Mouse (Mus musculus): ENCODE measurements around the gene Hacl1. TPM values are rescaled to one million over a fixed set of nuclear protein-coding genes. Genes with fewer than 3 reads are reported as not detected.

Hacl1 gene
- polyA plus RNA-seq, 1 experiment: 6.0 TPM

DNA sequence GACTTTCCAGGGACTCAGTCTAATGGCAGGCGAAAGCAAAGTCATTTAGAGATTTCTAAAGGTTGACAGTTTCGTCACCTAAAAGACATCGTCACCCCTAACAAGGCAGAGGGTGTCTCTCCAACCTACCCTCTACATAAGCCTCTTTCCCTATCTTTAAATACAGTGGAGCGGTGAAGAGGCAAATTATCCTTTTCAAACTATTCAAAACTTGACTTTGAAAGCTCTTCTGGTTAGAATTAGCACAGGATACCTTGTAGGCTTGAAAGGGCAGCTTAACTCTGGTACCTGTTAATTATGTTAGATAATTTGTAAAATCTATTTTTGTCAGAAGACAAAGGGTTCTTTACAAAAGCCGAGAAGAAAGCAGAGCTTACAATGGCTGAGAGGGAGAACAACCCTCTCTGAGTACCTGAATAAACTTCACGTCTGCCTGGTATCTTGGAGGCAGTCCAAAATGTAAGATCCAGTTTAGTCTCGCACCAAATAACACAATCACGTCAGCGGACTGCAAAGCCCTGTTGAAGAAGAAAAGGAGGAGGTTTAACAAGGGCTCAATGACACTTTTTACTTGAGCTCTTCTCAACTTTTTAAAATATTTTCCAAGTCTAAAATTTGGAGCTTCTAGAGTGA is 20.4 kb downstream of the Hacl1 start:
- Histone ChIP-seq H3K4me3 (no peak overlapping the region), H3ac (ENCODE audit: control insufficient read depth, insufficient read length) (no peak overlapping the region), H3K79me2 (ENCODE audit: control insufficient read depth, insufficient read depth) (no peaks in the 10 kb centered on the region), H3K4me2 (ENCODE audit: low read depth) (no peak overlapping the region), H3K27me3 (ENCODE audit: control insufficient read depth, insufficient read depth, insufficient read length) (peaks cover 13% of the 10 kb centered on the region), H3K36me3 (ENCODE audit: control insufficient read depth, insufficient read depth) (no peaks in the 10 kb centered on the region)
- TF ChIP-seq E2F4 (IDR thresholded peaks at IDR 0.05; ENCODE audit: insufficient read depth) (no peak), TCF12 (IDR thresholded peaks at IDR 0.05; ENCODE audit: insufficient read depth, poor library complexity, severe bottlenecking) (no peak), USF1 (IDR thresholded peaks at IDR 0.05; ENCODE audit: low read depth) (no peak), TCF3 (IDR thresholded peaks at IDR 0.05; ENCODE audit: insufficient read length, low read depth) (no peak), SRF (IDR thresholded peaks at IDR 0.05; ENCODE audit: control insufficient read depth, insufficient read length, low read depth) (no peak), MYOG (IDR thresholded peaks at IDR 0.05; ENCODE audit: control insufficient read depth in 1 of 3, insufficient read depth in 1 of 3, insufficient read length in 2 of 3, low read depth in 2 of 3) (no peak), POLR2A (IDR thresholded peaks at IDR 0.05; ENCODE audit: insufficient read length, low read depth) (no peak), CEBPB (IDR thresholded peaks at IDR 0.05; ENCODE audit: insufficient read depth, poor library complexity, severe bottlenecking) (no peak), MYOD1 (IDR thresholded peaks at IDR 0.05; ENCODE audit: control insufficient read depth in 1 of 3, insufficient read length in 2 of 3, low read depth in 2 of 3) (no peak), POLR2AphosphoS2 (IDR thresholded peaks at IDR 0.05; ENCODE audit: insufficient read length, low read depth) (no peak)

GRCm38 (mm10) chr14:31617997-31618396 is 23.1 kb downstream of the Hacl1 start:
- H3K79me2 ChIP-seq (ENCODE audit: control insufficient read depth, insufficient read depth): no peaks in the 10 kb centered on the region
- no peaks in the 10 kb centered on the region for H3K36me3 ChIP-seq (ENCODE audit: control insufficient read depth, insufficient read depth)
- no peak overlapping the region for H3K4me2 ChIP-seq (ENCODE audit: low read depth)
- H3ac ChIP-seq (ENCODE audit: control insufficient read depth, insufficient read length): no peak overlapping the region
- no peak overlapping the region for H3K4me3 ChIP-seq
- H3K27me3 ChIP-seq (ENCODE audit: control insufficient read depth, insufficient read depth, insufficient read length): peaks cover 17% of the 10 kb centered on the region
- TF ChIP-seq MAX (IDR thresholded peaks at IDR 0.05; ENCODE audit: low read depth): no peak
- no peak for TF ChIP-seq MYOG (IDR thresholded peaks at IDR 0.05; ENCODE audit: control insufficient read depth in 1 of 3, insufficient read depth in 1 of 3, insufficient read length in 2 of 3, low read depth in 2 of 3)
- TF ChIP-seq POLR2A (IDR thresholded peaks at IDR 0.05; ENCODE audit: insufficient read length, low read depth): no peak
- TF ChIP-seq REST (IDR thresholded peaks at IDR 0.05; ENCODE audit: insufficient read depth, insufficient read length): no peak
- TF ChIP-seq CEBPB (IDR thresholded peaks at IDR 0.05; ENCODE audit: insufficient read depth, poor library complexity, severe bottlenecking): no peak
- no peak for TF ChIP-seq E2F4 (IDR thresholded peaks at IDR 0.05; ENCODE audit: insufficient read depth)
- no peak for TF ChIP-seq TCF3 (IDR thresholded peaks at IDR 0.05; ENCODE audit: insufficient read length, low read depth)
- no peak for TF ChIP-seq USF1 (IDR thresholded peaks at IDR 0.05; ENCODE audit: low read depth)
- TF ChIP-seq TCF12 (IDR thresholded peaks at IDR 0.05; ENCODE audit: insufficient read depth, poor library complexity, severe bottlenecking): no peak
- TF ChIP-seq SRF (IDR thresholded peaks at IDR 0.05; ENCODE audit: control insufficient read depth, insufficient read length, low read depth): no peak
- TF ChIP-seq MYOD1 (IDR thresholded peaks at IDR 0.05; ENCODE audit: control insufficient read depth in 1 of 3, insufficient read length in 2 of 3, low read depth in 2 of 3): no peak
- TF ChIP-seq POLR2AphosphoS2 (IDR thresholded peaks at IDR 0.05; ENCODE audit: insufficient read length, low read depth): no peak

GRCm38 (mm10) chr14:31617204-31617603 is 23.9 kb downstream of the Hacl1 start:
- Histone ChIP-seq H3K36me3 (ENCODE audit: control insufficient read depth, insufficient read depth) (no peaks in the 10 kb centered on the region), H3K27me3 (ENCODE audit: control insufficient read depth, insufficient read depth, insufficient read length) (peaks cover 17% of the 10 kb centered on the region), H3K4me2 (ENCODE audit: low read depth) (no peak overlapping the region), H3K4me3 (no peak overlapping the region), H3ac (ENCODE audit: control insufficient read depth, insufficient read length) (no peak overlapping the region), H3K79me2 (ENCODE audit: control insufficient read depth, insufficient read depth) (no peaks in the 10 kb centered on the region)
- TF ChIP-seq POLR2A (IDR thresholded peaks at IDR 0.05; ENCODE audit: insufficient read length, low read depth): no peak
- TF ChIP-seq MAX (IDR thresholded peaks at IDR 0.05; ENCODE audit: low read depth): no peak
- TF ChIP-seq POLR2AphosphoS2 (IDR thresholded peaks at IDR 0.05; ENCODE audit: insufficient read length, low read depth): no peak
- TF ChIP-seq E2F4 (IDR thresholded peaks at IDR 0.05; ENCODE audit: insufficient read depth): no peak
- no peak for TF ChIP-seq USF1 (IDR thresholded peaks at IDR 0.05; ENCODE audit: low read depth)
- no peak for TF ChIP-seq REST (IDR thresholded peaks at IDR 0.05; ENCODE audit: insufficient read depth, insufficient read length)
- TF ChIP-seq TCF3 (IDR thresholded peaks at IDR 0.05; ENCODE audit: insufficient read length, low read depth): no peak
- no peak for TF ChIP-seq MYOG (IDR thresholded peaks at IDR 0.05; ENCODE audit: control insufficient read depth in 1 of 3, insufficient read depth in 1 of 3, insufficient read length in 2 of 3, low read depth in 2 of 3)
- TF ChIP-seq SRF (IDR thresholded peaks at IDR 0.05; ENCODE audit: control insufficient read depth, insufficient read length, low read depth): no peak
- TF ChIP-seq CEBPB (IDR thresholded peaks at IDR 0.05; ENCODE audit: insufficient read depth, poor library complexity, severe bottlenecking): no peak
- TF ChIP-seq TCF12 (IDR thresholded peaks at IDR 0.05; ENCODE audit: insufficient read depth, poor library complexity, severe bottlenecking): no peak
- no peak for TF ChIP-seq MYOD1 (IDR thresholded peaks at IDR 0.05; ENCODE audit: control insufficient read depth in 1 of 3, insufficient read length in 2 of 3, low read depth in 2 of 3)

DNA sequence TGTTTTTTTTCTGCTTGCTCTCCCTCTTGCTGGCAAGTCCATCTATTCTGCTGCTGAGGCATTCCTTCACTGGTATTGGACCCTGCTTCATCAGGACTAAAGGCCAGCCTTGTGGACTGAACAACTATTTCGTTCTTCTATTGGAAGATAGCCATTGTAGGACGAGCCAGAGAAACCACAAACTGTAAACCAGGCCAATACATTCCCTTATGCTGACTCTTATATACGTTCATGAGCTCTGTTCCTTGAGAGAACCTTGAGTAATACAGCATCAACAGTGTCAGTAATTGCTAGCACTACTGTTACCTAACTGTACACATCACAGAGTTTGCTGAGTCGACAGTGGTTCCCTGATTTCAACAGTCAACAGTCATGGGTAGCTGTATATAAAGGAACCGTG is 27.4 kb downstream of the Hacl1 start:
- TF ChIP-seq USF1 (IDR thresholded peaks at IDR 0.05; ENCODE audit: low read depth) (no peak), TCF12 (IDR thresholded peaks at IDR 0.05; ENCODE audit: insufficient read depth, poor library complexity, severe bottlenecking) (no peak), POLR2AphosphoS2 (IDR thresholded peaks at IDR 0.05; ENCODE audit: insufficient read length, low read depth) (no peak), SRF (IDR thresholded peaks at IDR 0.05; ENCODE audit: control insufficient read depth, insufficient read length, low read depth) (no peak), CEBPB (IDR thresholded peaks at IDR 0.05; ENCODE audit: insufficient read depth, poor library complexity, severe bottlenecking) (no peak), MAX (IDR thresholded peaks at IDR 0.05; ENCODE audit: low read depth) (no peak), TCF3 (IDR thresholded peaks at IDR 0.05; ENCODE audit: insufficient read length, low read depth) (no peak), REST (IDR thresholded peaks at IDR 0.05; ENCODE audit: insufficient read depth, insufficient read length) (no peak)
- Histone ChIP-seq H3K36me3 (ENCODE audit: control insufficient read depth, insufficient read depth) (no peaks in the 10 kb centered on the region), H3K4me3 (no peak overlapping the region), H3K79me2 (ENCODE audit: control insufficient read depth, insufficient read depth) (no peaks in the 10 kb centered on the region), H3K4me2 (ENCODE audit: low read depth) (no peak overlapping the region), H3ac (ENCODE audit: control insufficient read depth, insufficient read length) (no peak overlapping the region), H3K27me3 (ENCODE audit: control insufficient read depth, insufficient read depth, insufficient read length) (peaks cover 22% of the 10 kb centered on the region)

Measured in myocyte (in vitro differentiated cells).